Mouse (Mus musculus): ENCODE results near the gene Sugct.
A peak's percentile ranks its signal among the peaks of the same experiment; 100 is the strongest.

Sugct gene

GRCm38 (mm10) chr13:17028595-17028994, 666.8 kb downstream of the Sugct start:
- peak; percentile 77 for DNase-seq

DNA sequence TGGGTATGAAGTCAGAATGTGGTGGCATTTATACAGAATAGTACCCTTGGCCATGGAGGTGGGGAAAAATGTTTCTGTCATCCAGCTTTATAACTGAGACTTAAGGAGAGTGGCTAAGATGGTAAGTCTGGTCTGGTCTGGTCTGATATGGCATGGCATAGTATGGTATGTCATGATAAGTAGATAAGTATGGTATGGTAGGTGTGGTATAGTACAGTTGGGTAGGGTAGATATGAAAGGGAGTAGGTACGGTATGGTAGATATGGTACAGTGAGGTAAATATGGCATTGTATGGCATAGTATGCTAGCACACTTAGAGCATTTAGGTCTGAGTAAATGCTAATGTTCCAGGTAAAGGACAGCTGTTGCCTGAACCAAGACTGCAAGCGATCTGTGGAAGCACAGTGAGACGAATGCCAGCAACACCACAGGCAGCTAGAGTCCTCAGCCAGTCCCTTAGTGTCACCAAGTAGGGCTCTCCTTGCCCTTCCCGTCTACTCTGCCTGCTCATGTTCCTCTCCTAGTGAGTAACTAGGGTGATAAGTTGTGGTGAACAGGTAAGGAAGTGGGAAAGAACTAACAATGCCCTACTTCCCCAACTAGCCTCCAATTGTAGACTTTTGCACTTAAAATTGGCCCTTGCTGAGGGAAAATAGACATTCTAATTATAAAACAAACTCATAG, 667.4 kb downstream of the Sugct start:
- no peak for DNase-seq

- DNase-seq, result no peak
Observed at GRCm38 (mm10) chr13:17027001-17027400, 668.4 kb downstream of the Sugct start.

- DNase-seq, result no peak
Observed at GRCm38 (mm10) chr13:16996464-16996863, 698.9 kb downstream of the Sugct start.

- no peak for DNase-seq
Observed at GRCm38 (mm10) chr13:16995321-16995720, 700.0 kb downstream of the Sugct start.

DNA sequence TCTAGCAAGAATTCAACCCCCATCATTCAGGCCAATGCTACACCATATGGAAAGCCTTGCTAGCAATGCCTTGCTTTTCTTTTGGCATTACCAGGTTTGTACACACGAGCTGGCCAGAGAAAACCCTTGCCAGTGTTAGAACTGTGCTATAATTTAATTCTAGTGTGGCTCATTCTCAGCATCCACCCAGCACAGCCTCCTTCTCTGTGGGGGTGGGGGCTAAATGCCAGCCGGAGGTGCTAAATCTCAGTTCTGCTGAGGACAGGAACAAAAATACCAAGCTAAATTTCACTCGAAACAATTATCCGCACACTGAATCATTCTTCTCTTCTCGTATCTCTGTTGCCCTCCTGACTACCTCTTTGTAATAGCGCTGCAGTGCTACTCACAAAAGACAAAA, 717.6 kb downstream of the Sugct start:
- no peak for DNase-seq

- no peak for DNase-seq
Observed at GRCm38 (mm10) chr13:16971277-16971676, 724.1 kb downstream of the Sugct start.

DNA sequence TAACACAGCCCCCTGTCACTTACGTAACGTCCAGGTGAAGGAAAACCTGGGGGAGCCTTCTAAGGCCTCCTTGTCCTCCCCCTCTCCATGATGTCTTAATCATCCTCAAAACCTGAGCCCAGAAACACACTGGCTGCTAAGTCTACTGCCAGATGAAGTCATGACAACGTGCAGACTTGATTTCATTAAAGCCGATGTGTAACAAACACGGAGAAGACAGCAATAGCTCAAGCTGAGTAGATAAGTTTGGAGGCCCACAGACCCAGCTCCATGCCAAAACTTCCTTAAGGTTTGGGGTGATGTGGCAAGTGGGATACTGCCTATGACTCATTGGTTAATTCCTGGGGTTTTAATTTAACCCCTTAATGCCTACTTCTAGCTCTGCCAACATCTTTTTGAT, 726.4 kb downstream of the Sugct start:
- DNase-seq, result no peak

DNA sequence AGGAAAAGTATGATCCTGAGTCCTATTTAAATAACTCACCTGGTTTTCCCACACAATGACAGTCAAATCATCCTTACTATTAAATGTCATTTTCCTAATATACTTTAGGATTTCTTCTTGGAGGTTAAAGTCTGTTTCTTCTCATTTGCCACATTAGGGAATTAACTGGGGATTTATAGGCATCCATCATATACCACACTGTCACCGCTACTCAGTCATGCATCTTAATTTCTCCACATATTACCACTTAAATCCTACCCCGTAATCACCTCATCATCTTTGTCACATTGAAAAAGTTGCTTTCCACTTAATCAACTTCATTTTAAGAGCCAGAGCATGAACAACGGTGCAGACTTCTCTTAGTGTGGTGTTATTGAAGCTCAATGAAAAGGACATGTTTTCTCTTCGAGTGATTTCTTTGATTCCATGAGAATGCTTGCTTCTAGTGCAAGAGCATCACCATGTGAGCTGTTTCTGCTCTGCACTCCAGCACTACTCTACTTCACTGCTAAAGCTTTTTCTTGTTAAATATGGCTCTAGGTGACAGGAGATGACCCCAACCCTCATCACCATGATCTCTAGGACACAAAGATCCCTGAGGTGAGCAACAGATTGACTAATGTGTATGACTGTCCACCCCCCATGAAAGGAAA, 730.4 kb downstream of the Sugct start:
- DNase-seq, result no peak

DNA sequence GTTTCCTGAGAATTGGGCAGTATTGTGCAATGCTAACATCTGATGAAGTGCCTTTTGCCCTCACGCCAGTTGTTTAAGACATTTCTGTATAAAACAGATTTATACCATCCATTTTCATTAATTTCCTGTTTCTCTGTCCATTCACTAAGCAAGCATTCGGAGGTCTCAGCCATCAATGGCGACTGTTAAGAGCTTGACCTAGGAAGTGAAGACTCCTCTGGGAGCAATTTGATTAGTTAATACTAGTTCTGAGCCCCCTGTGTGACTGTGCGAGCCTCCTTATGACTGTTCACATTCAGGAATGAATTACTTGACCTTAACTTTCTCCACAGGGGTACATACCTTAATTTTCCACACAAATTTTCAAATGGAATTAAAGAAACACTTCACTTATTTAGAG, 743.3 kb downstream of the Sugct start:
- DNase-seq, result no peak

GRCm38 (mm10) chr13:16939466-16939811, 755.9 kb downstream of the Sugct start:
- DNase-seq, result no peak

GRCm38 (mm10) chr13:16938552-16939465, 756.5 kb downstream of the Sugct start:
- no peak for DNase-seq

DNA sequence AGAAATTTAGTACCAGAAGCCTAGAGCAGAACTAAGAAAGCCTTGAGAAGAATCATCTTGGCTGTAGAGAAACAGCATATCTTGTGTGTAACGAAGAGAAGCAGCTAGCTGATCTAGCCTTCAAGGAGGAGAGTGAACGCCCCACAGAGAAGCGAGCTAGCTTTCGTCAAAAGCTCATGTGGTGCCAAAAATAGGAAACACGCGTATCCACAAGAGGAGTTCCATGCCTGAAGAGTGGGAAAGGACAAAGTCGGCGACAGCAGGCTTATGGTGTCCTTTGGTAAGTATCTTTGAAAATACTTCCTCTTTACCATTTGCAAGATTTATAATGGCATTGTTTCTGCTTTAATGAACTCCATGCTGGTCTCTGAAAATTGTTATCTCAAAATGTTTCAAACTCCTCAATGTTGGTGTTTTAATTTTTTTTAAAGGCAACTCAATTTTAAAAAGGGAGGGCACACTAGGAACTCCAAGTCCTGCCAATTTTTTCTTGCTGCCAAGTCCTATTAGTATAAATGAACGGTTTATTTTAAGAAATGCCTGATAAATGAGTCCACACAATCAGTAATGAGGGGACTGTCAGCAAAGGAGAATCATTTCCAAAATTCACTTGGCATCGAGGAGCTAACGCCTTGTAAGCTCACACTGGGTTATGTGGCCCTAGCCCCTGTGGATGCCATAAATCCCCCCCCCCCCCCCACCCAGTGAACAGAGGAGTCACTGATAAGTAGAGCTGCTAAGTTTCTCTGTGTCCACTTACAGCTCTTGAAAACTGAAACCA, 757.7 kb downstream of the Sugct start:
- no peak for DNase-seq

GRCm38 (mm10) chr13:16935029-16935428, 760.3 kb downstream of the Sugct start:
- DNase-seq, result no peak

GRCm38 (mm10) chr13:16933600-16933999, 761.8 kb downstream of the Sugct start:
- no peak for DNase-seq

DNA sequence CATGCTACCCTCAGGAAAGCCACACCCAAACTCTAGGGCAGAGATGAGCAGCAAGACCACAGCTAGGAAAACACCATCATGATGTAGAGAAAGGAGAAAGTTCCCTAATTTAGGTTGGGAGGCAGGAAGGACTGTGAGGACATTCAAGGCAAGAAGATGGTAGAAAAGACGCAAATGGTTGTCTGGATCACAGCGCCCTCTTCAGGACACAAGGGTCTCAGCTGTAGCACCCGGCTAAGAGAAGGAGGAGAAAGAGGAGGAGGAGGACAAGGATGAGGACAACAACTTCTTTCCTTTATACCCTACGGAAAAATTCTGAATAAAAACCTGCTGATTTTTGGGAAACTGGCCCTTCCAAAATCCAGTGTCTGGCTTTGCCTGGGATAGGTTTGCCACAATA, 774.0 kb downstream of the Sugct start:
- DNase-seq, result no peak

DNA sequence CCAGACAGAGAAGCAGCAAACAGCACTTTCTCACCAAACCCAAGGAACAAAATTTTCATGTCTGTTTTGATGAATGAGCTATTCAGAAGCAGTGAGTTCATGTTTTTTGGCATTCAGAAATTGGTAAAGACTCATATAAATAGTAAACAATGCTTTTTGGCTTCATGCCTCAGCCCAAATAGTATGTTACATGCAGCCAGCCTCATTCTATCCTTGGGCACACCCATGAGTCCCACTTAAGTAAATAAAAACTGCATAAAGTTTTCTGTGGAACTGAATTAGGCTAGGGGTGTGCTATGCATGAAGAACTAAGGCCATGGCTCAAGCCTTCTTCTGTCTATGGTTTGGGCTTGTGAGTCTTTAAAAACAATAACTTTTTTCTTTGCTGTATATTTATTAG, 779.7 kb downstream of the Sugct start:
- no peak for DNase-seq

DNA sequence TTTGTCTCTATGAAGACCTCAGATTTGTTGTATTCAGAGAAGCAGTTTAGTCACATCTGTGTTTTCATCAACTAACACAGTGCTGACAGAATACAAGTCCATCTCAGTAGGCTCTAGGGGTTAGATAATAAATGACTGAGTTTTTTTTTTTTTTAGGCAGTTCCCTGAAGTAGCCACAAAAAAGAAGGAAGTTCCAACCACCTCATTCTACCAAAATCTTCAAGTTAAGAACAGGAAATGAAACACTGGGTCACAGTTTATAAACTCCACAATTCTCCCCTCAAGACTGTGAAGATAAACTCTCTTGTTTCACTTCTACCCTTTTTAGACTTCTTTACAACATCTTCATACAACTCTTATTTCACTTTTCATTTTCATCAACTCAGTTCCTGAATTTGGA, 783.1 kb downstream of the Sugct start:
- no peak for DNase-seq

DNA sequence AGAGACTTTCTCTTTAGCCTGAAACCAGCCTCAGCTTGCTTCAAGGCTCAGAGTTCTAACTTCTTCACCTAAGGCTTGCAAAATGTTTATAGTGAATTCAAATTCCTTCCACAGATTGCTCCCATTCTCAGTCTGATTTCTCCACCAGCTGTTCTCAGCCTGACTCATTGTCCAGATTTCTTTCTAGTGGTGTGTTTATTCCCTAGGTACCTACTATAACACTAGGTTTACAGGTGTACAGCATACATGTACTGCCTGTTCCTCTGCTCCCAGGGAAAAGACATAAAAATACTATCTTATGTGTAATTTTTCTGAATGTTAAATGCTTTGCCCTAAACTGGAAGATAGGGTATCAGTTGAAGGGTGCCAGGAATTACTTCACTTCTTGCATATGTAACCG, 788.4 kb downstream of the Sugct start:
- DNase-seq, result no peak

DNA sequence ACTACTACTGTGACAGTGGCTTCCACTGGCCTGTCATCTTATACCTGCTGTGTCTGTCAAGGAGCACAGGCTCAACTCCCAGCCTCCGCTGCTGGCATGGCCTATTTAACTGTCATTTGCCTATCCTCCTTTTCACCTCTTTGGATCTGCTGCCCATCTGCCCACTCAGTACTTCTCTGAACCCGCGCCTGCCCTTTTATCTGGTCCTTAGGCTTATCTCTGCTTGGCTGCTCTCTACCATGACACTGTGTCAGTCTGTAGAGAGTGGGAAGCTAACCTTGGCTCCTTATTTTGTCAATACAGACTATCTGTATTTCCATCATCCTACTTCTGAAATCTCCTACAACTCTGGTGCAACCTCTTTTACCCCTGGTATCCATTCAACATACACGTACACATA, 793.9 kb downstream of the Sugct start:
- DNase-seq, result no peak

- DNase-seq, result no peak
Observed at GRCm38 (mm10) chr13:16898084-16898792, 797.1 kb downstream of the Sugct start.

- DNase-seq, result no peak
Observed at GRCm38 (mm10) chr13:16878056-16878455, 817.3 kb downstream of the Sugct start.

All from kidney, postnatal 10 days (tissue).